29 mouse cellular contexts compared by ENCODE assay signal in the genomic region with DNA sequence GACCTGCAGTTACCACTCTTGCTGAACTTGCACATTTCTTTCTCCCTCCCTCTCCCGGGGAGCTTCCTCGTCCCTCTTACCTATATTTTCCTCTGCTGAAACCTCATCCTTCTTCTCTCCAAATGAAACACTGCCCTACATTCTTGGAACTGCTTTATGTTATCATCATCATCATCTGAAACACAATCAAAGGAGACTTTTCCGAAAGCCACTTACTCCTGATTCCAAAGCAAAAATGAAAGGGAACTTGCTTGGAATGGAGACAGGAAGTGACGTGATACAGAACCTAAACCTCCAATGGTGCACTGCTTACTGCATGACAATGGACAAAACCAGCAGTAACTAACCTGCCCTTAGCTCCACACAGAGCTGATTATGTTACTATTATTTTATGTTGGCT.
A peak's percentile ranks its signal among the peaks of the same experiment; 100 is the strongest.
DNase-seq lines count a peak whose midpoint lies in the region; ATAC-seq and TF ChIP-seq lines count a peak whose summit lies in the region.
"Had no signal": no experiment of that assay in that cellular context is flagged by ENCODE, and none has a peak within 500 bp of the region (broad histone marks: within the 10 kb centered on the region; RNA-seq: fewer than 3 reads in every experiment).

No protein-coding gene starts in this region.

- no peak for DNase-seq in gastrocnemius, adult 2 months
- DNase-seq in gastrocnemius, postnatal 10 days = no peak
- DNase-seq in ES-CJ7 (ENCODE audit: low read depth, low spot score) = peak; percentile 3
- peak; percentile 53 for DNase-seq in adipocyte (ENCODE audit: low spot score)
- DNase-seq in right cerebral cortex, adult 18-20 months = no peak
- DNase-seq in left cerebral cortex, adult 8-10 months (ENCODE audit: low spot score in 2 of 2) = no peak
- DNase-seq: adrenal gland, adult 2 months; adrenal gland, postnatal 14 days; cerebellum, adult 11-12 months; cerebellum, adult 8-10 months; cerebellum, postnatal 10 days; cerebellum, postnatal 36 days; embryo, embryonic 11 days; gastrocnemius, postnatal 25 days; heart, adult 18-20 months; heart, postnatal 10 days; heart, postnatal 36 days had no signal

- ATAC-seq in activated CD4-positive, CD25-positive, alpha-beta regulatory T cell, adult 4 months = no peak
- ATAC-seq: forebrain, embryonic 15.5 days; hindbrain, embryonic 16.5 days; intestine, embryonic 15.5 days had no signal

- intact Hi-C loops in gastrocnemius, adult 2 months (cut with DNase I) = no loop called here

- H3K27ac ChIP-seq in gastrocnemius, adult 2 months = no peak overlapping the region
- H3K27ac ChIP-seq: embryonic facial prominence, embryonic 10.5 days; embryonic facial prominence, embryonic 13.5 days; forebrain, embryonic 12.5 days; forebrain, embryonic 15.5 days; heart, embryonic 15.5 days; hindbrain, embryonic 10.5 days; hindbrain, embryonic 13.5 days; intestine, embryonic 15.5 days had no signal

- H3K4me3 ChIP-seq in gastrocnemius, adult 2 months = peak overlapping the region; percentile 17
- H3K4me3 ChIP-seq: embryonic facial prominence, embryonic 10.5 days; embryonic facial prominence, embryonic 13.5 days; erythroblast, embryonic 14.5 days; forebrain, embryonic 12.5 days; forebrain, embryonic 15.5 days; heart, embryonic 12.5 days; heart, embryonic 15.5 days; hindbrain, embryonic 10.5 days; hindbrain, embryonic 13.5 days; intestine, embryonic 15.5 days had no signal

- TF ChIP-seq CTCF in gastrocnemius, adult 2 months (IDR thresholded peaks at IDR 0.05) = no peak

Comparison
In these comparisons a context has a peak if more than half of its experiments do, and no peak if none do; other contexts are left out.
1. DNase-seq: peak in ES-CJ7 (single experiment) and adipocyte (single experiment); none in gastrocnemius, adult 2 months (single experiment), gastrocnemius, postnatal 10 days (single experiment), right cerebral cortex, adult 18-20 months (single experiment) and left cerebral cortex, adult 8-10 months (0 of 2).